Mouse (Mus musculus) G1E (cell line): Measurements from ENCODE around the gene Lgmn. TPM values are rescaled to one million over a fixed set of nuclear protein-coding genes. Genes with fewer than 3 reads are reported as not detected.
A peak's percentile ranks its signal among the peaks of the same experiment; 100 is the strongest.

Experiments used
- ATAC-seq: 2 replicates; pipeline ENCODE4 v1.8.0; 2016; ENCODE audit warnings: mild to moderate bottlenecking; ENCODE audit not compliant: insufficient number of reproducible peaks, poor library complexity, low FRiP score, severe bottlenecking; ENCODE audit errors: extremely low read depth
- DNase-seq: peaks from one replicate; pipeline ENCODE4 v3.0.0; 2012; ENCODE audit warnings: low spot score
- H3K27me3 ChIP-seq: 2 replicates; pipeline ENCODE4 v1.6.1; 2012; ENCODE audit warnings: mild to moderate bottlenecking, low read length, inconsistent platforms; ENCODE audit not compliant: insufficient read depth
- H3K36me3 ChIP-seq: replicated peaks from 2 replicates; pipeline ENCODE3; 2012; ENCODE audit warnings: mild to moderate bottlenecking, inconsistent platforms
- H3K4me1 ChIP-seq: 2 replicates; pipeline ENCODE4 v1.6.1; 2012; ENCODE audit warnings: low read depth, low read length, inconsistent platforms, mixed read lengths; ENCODE audit not compliant: insufficient read depth
- H3K4me3 ChIP-seq: 2 replicates; pipeline ENCODE4 v1.5.1; 2012; ENCODE audit warnings: low read depth, mild to moderate bottlenecking, inconsistent platforms, low read length, moderate library complexity, mixed read lengths
- H3K9me3 ChIP-seq: replicated peaks from 2 replicates; pipeline ENCODE4 v1.6.1; 2012; ENCODE audit warnings: inconsistent platforms
- CTCF ChIP-seq: IDR thresholded peaks from 2 replicates; pipeline ENCODE4 v1.5.1; 2012; ENCODE audit warnings: low read depth, low read length, inconsistent platforms, mixed read lengths
- GATA1 ChIP-seq: IDR thresholded peaks from 2 replicates; pipeline ENCODE4 v1.6.1; 2012; ENCODE audit warnings: borderline replicate concordance, low read length, inconsistent platforms, mixed read lengths
- GATA2 ChIP-seq: IDR thresholded peaks from 2 replicates; pipeline ENCODE4 v1.6.1; 2012; ENCODE audit warnings: low read depth, low read length, inconsistent platforms, borderline replicate concordance
- POLR2AphosphoS5 ChIP-seq: IDR thresholded peaks from 2 replicates; pipeline ENCODE4 v1.6.1; 2012; ENCODE audit warnings: low read depth, low read length, inconsistent platforms; ENCODE audit not compliant: insufficient replicate concordance
- TAL1 ChIP-seq: conservative IDR thresholded peaks from 2 replicates; pipeline ENCODE4 v1.6.1; 2012; ENCODE audit warnings: low read depth, low read length, inconsistent platforms, mixed read lengths
- polyA plus RNA-seq: library from polyadenylated mRNA; stranded (reverse); fragments of >175 nt; gene quantifications from 2 replicates; pipeline ENCODE4 v1.2.3, GENCODE M21; 2012
- total RNA-seq, 2 experiments: library from RNA; stranded (forward) in 1 of 2; stranded (reverse) in 1 of 2; fragments of 200-1000 nt in 1 of 2; fragments of >200 nt in 1 of 2; fragmentation: Nextera tagmentation in 1 of 2; gene quantifications; 2 replicates each; pipeline ENCODE4 v1.2.3; 2014 to 2017

Gene Lgmn
- total and polyA plus RNA-seq, 3 experiments: 1.7 to 22.0 (median 14.0) TPM

- Histone ChIP-seq H3K27me3 (peaks cover 8% of the 10 kb centered on the region; the same call in 1 of the 2 replicates), H3K4me1 (peaks cover 15% of the 10 kb centered on the region), H3K9me3 (no peaks in the 10 kb centered on the region), H3K36me3 (no peaks in the 10 kb centered on the region), H3K4me3 (no peak overlapping the region)
- DNase-seq: no peak
- TF ChIP-seq POLR2AphosphoS5: no peak
- TF ChIP-seq GATA1: no peak
- peak; percentile 54 for ATAC-seq
These were observed 85.3 kb downstream of the Lgmn start for GRCm38 (mm10) chr12:102354126-102354984.

- H3K36me3 ChIP-seq: no peaks in the 10 kb centered on the region
- H3K9me3 ChIP-seq: no peaks in the 10 kb centered on the region
- TF ChIP-seq GATA1: no peak
- TF ChIP-seq TAL1: no peak
- TF ChIP-seq CTCF: no peak
- H3K4me1 ChIP-seq: peaks cover 12% of the 10 kb centered on the region; the same call in 1 of the 2 replicates
- H3K4me3 ChIP-seq: no peak overlapping the region
- no peak for ATAC-seq
- H3K27me3 ChIP-seq: no peaks in the 10 kb centered on the region
- no peak for DNase-seq
These were observed 88.6 kb downstream of the Lgmn start for GRCm38 (mm10) chr12:102350997-102351396.

GRCm38 (mm10) chr12:102348447-102348846, 91.2 kb downstream of the Lgmn start:
- ATAC-seq: no peak
- Histone ChIP-seq H3K27me3 (no peaks in the 10 kb centered on the region), H3K4me3 (no peak overlapping the region), H3K4me1 (no peaks in the 10 kb centered on the region), H3K36me3 (no peaks in the 10 kb centered on the region), H3K9me3 (no peaks in the 10 kb centered on the region)
- no peak for DNase-seq
- TF ChIP-seq GATA2 (no peak), POLR2AphosphoS5 (no peak), GATA1 (no peak), CTCF (no peak), TAL1 (no peak)

GRCm38 (mm10) chr12:102346507-102346906, 93.1 kb downstream of the Lgmn start:
- H3K4me1 ChIP-seq: no peaks in the 10 kb centered on the region
- no peaks in the 10 kb centered on the region for H3K36me3 ChIP-seq
- no peaks in the 10 kb centered on the region for H3K9me3 ChIP-seq
- H3K4me3 ChIP-seq: no peak overlapping the region
- DNase-seq: no peak
- no peaks in the 10 kb centered on the region for H3K27me3 ChIP-seq
- peak; percentile 61; the same call in 1 of the 2 replicates for ATAC-seq
- TF ChIP-seq CTCF: peak; percentile 69
- TF ChIP-seq POLR2AphosphoS5: no peak

- no peak for ATAC-seq
- Histone ChIP-seq H3K27me3 (0 out of 2 replicates have a peak, but pooled peaks cover 2% of the 10 kb centered on the region), H3K4me3 (no peak overlapping the region), H3K4me1 (no peaks in the 10 kb centered on the region), H3K9me3 (no peaks in the 10 kb centered on the region), H3K36me3 (no peaks in the 10 kb centered on the region)
- no peak for DNase-seq
- no peak for TF ChIP-seq GATA2
- no peak for TF ChIP-seq TAL1
- no peak for TF ChIP-seq CTCF
- TF ChIP-seq GATA1: no peak
- TF ChIP-seq POLR2AphosphoS5: no peak
These were observed 94.4 kb downstream of the Lgmn start for GRCm38 (mm10) chr12:102345031-102345815.

Other genes starting within 250 kb of the Lgmn start
- gene Rin3, start 156.8 kb downstream of the Lgmn start, total RNA-seq (2014; fragmentation: Nextera tagmentation): 3.5 and 4.2 TPM in 2 replicates
- 0.58 and 3.4 TPM in 2 replicates for gene Rin3, start 156.8 kb downstream of the Lgmn start, total RNA-seq (2017)
- 5.1 and 5.2 TPM in 2 replicates for gene Rin3, start 156.8 kb downstream of the Lgmn start, polyA plus RNA-seq
- gene Golga5, start 29.3 kb upstream of the Lgmn start, total RNA-seq (2014; fragmentation: Nextera tagmentation): 60.6 and 63.6 TPM in 2 replicates
- 74.1 and 86.3 TPM in 2 replicates for gene Golga5, start 29.3 kb upstream of the Lgmn start, total RNA-seq (2017)
- gene Golga5, start 29.3 kb upstream of the Lgmn start, polyA plus RNA-seq: 7.5 and 10.1 TPM in 2 replicates
- gene Chga, start 115.2 kb upstream of the Lgmn start, total RNA-seq (2014; fragmentation: Nextera tagmentation): not detected in 2 replicates
- gene Chga, start 115.2 kb upstream of the Lgmn start, total RNA-seq (2017): 0.33 TPM in 1 of 2 replicates, not detected in the other
- not detected in 2 replicates for gene Chga, start 115.2 kb upstream of the Lgmn start, polyA plus RNA-seq